Mouse (Mus musculus) cerebellum, adult 2 months (tissue): ENCODE measurements around the gene Asap2.

Source experiments
- CTCF ChIP-seq: fragments of 200-500 bp; IDR thresholded peaks from 2 replicates; pipeline ENCODE4 v1.5.1; 2011; ENCODE audit warnings: low read depth, mild to moderate bottlenecking, control low read depth, low read length, moderate library complexity, borderline replicate concordance; ENCODE audit not compliant: insufficient read depth
- POLR2A ChIP-seq: fragments of 200-500 bp; IDR thresholded peaks from 2 replicates; pipeline ENCODE4 v1.6.1; 2011; ENCODE audit warnings: low read length, control low read depth, borderline replicate concordance; ENCODE audit not compliant: insufficient read depth

DNA sequence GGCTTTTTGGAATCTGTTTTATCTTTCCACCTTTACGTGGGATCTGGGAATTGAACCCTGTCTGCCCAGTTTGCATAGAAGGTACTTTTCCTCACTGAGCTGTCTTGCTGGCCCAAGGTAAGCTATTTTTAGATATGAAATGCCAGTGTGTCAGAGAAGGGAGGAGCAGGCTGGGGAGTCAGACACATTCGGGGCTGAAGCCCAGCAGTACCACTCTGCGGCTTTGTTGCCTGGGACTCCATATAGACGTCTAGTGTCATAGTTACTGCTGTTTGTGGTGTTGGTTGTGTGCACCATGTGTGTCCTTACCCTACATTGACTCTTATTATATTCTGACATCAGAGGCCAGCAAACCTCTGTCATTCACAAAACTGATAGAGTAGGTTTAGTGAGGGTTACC lies 192.5 kb downstream of the Asap2 start:
- TF ChIP-seq CTCF, result no peak
- no peak for TF ChIP-seq POLR2A
